11 mouse cellular contexts compared by ENCODE assay signal in genomic region chr1:38390886-38391249, GRCm38 (mm10).
DNase-seq lines count a peak whose midpoint lies in the region; ATAC-seq lines count a peak whose summit lies in the region.
"Had no signal": no experiment of that assay in that cellular context is flagged by ENCODE, and none has a peak within 500 bp of the region (broad histone marks: within the 10 kb centered on the region; RNA-seq: fewer than 3 reads in every experiment).

No protein-coding gene starts in this region.

- peak; percentile 46 to 53 for DNase-seq in right cerebral cortex, postnatal 10 days (ENCODE audit: low spot score in 2 of 2)
- no peak for DNase-seq in right cerebral cortex, postnatal 14 days
- DNase-seq in testis, postnatal 14 days (ENCODE audit: low spot score) = peak; percentile 19
- no peak for DNase-seq in gastrocnemius, postnatal 36 days
- DNase-seq in urinary bladder, postnatal 10 days (ENCODE audit: low spot score) = no peak
- DNase-seq: cerebellum, postnatal 36 days; thymus, postnatal 25 days had no signal

- no peaks in the 10 kb centered on the region for H3K9me3 ChIP-seq in hindbrain, embryonic 12.5 days (replicated peaks)
- H3K9me3 ChIP-seq in hindbrain, embryonic 16.5 days (ENCODE audit: control insufficient read depth, low read length) = no peaks in the 10 kb centered on the region
- no peaks in the 10 kb centered on the region for H3K9me3 ChIP-seq in hindbrain, embryonic 13.5 days
- H3K9me3 ChIP-seq: limb, embryonic 12.5 days had no signal

- H3K9ac ChIP-seq in hindbrain, embryonic 12.5 days = no peak overlapping the region
- H3K9ac ChIP-seq in hindbrain, embryonic 16.5 days (ENCODE audit: low read depth, low read length) = no peak overlapping the region
- no peak overlapping the region for H3K9ac ChIP-seq in hindbrain, embryonic 13.5 days
- H3K9ac ChIP-seq: limb, embryonic 12.5 days had no signal

- ATAC-seq in hindbrain, embryonic 12.5 days (ENCODE audit: low FRiP score) = no peak; the same call in 1 of the 2 replicates
- no peak for ATAC-seq in hindbrain, embryonic 16.5 days
- no peak for ATAC-seq in hindbrain, embryonic 13.5 days (ENCODE audit: low FRiP score)

- peak overlapping the region; percentile 64 for H3K27ac ChIP-seq in hindbrain, embryonic 12.5 days
- H3K27ac ChIP-seq in hindbrain, embryonic 16.5 days (ENCODE audit: low read depth, low read length) = no peak overlapping the region
- peak overlapping the region; percentile 73 for H3K27ac ChIP-seq in hindbrain, embryonic 13.5 days
- H3K27ac ChIP-seq: limb, embryonic 12.5 days had no signal

- peaks cover 58% of the 10 kb centered on the region for H3K4me1 ChIP-seq in hindbrain, embryonic 12.5 days
- H3K4me1 ChIP-seq in hindbrain, embryonic 16.5 days (ENCODE audit: control insufficient read depth, insufficient read depth, low read depth, low read length) = peaks cover 15% of the 10 kb centered on the region
- H3K4me1 ChIP-seq in hindbrain, embryonic 13.5 days (replicated peaks) = peaks cover 65% of the 10 kb centered on the region

- no peaks in the 10 kb centered on the region for H3K27me3 ChIP-seq in hindbrain, embryonic 12.5 days
- no peaks in the 10 kb centered on the region for H3K27me3 ChIP-seq in hindbrain, embryonic 16.5 days (replicated peaks; ENCODE audit: control insufficient read depth, insufficient read depth, low read length)
- no peaks in the 10 kb centered on the region for H3K27me3 ChIP-seq in hindbrain, embryonic 13.5 days
- H3K27me3 ChIP-seq: limb, embryonic 12.5 days had no signal

- H3K4me2 ChIP-seq in hindbrain, embryonic 12.5 days (replicated peaks) = no peak overlapping the region
- no peak overlapping the region for H3K4me2 ChIP-seq in hindbrain, embryonic 16.5 days (ENCODE audit: low read length)
- H3K4me2 ChIP-seq in hindbrain, embryonic 13.5 days = no peak overlapping the region
- H3K4me2 ChIP-seq: limb, embryonic 12.5 days had no signal

- intact Hi-C loops in gastrocnemius, postnatal 36 days (cut with DNase I) = loop anchor here (5.0 to 10.0 kb wide), 3 partner anchors 204 to 381 kb away; no protein-coding TSS in a partner anchor

- no peak overlapping the region for H3K4me3 ChIP-seq in hindbrain, embryonic 12.5 days
- no peak overlapping the region for H3K4me3 ChIP-seq in hindbrain, embryonic 16.5 days (ENCODE audit: low read length)
- H3K4me3 ChIP-seq in hindbrain, embryonic 13.5 days = no peak overlapping the region
- H3K4me3 ChIP-seq: limb, embryonic 12.5 days had no signal

- WGBS in hindbrain, embryonic 12.5 days = 81% methylated on average over 7 of the region's 7 CpGs
- WGBS in hindbrain, embryonic 16.5 days = 55% methylated on average over 7 of the region's 7 CpGs
- WGBS in hindbrain, embryonic 13.5 days = 76% methylated on average over 7 of the region's 7 CpGs

- H3K36me3 ChIP-seq in hindbrain, embryonic 12.5 days = no peaks in the 10 kb centered on the region
- H3K36me3 ChIP-seq in hindbrain, embryonic 16.5 days (ENCODE audit: control insufficient read depth, insufficient read depth, low read length) = no peaks in the 10 kb centered on the region
- H3K36me3 ChIP-seq in hindbrain, embryonic 13.5 days = no peaks in the 10 kb centered on the region
- H3K36me3 ChIP-seq: limb, embryonic 12.5 days had no signal

Comparison
In these comparisons a context has a peak if more than half of its experiments do, and no peak if none do; other contexts are left out.
1. DNase-seq: peak in right cerebral cortex, postnatal 10 days (2 of 2) and testis, postnatal 14 days (single experiment); none in right cerebral cortex, postnatal 14 days (single experiment), gastrocnemius, postnatal 36 days (0 of 2) and urinary bladder, postnatal 10 days (single experiment).